In genomic region chr13:104229181-104229580, GRCm38 (mm10) we compare ENCODE assay signal across 8 mouse cellular contexts. TPM values are rescaled to one million over a fixed set of nuclear protein-coding genes. Genes with fewer than 3 reads are reported as not detected.
A peak's percentile ranks its signal among the peaks of the same experiment; 100 is the strongest.
DNase-seq lines count a peak whose midpoint lies in the region; TF ChIP-seq lines count a peak whose summit lies in the region.

No protein-coding gene starts in this region.

- 8% methylated on average over 15 of the region's 15 CpGs for WGBS in liver, adult 2 months

- H3K36me3 ChIP-seq in liver, adult 2 months (ENCODE audit: control insufficient read depth, insufficient read depth, low read length) = peaks cover 2% of the 10 kb centered on the region; the same call in 1 of the 2 replicates

- intact Hi-C loops in left cerebral cortex, postnatal 25 days (cut with DNase I) = loop anchor here (5.0 kb wide), 1 partner anchor 52 kb away; the partner anchor contains the start of genes Trappc13 and Trim23

- TF ChIP-seq POLR2A in liver, adult 2 months (IDR thresholded peaks at IDR 0.05; ENCODE audit: extremely low read depth, insufficient read depth, low read length) = no peak

- H3K9ac ChIP-seq in liver, adult 2 months (ENCODE audit: low read depth, low read length) = no peak overlapping the region

- H3K4me3 ChIP-seq in liver, adult 2 months (ENCODE audit: insufficient read depth, low read depth, low read length) = peak overlapping the region; percentile 91

- H3K27me3 ChIP-seq in liver, adult 2 months (ENCODE audit: control insufficient read depth, insufficient read depth, low read length) = no peaks in the 10 kb centered on the region

- TF ChIP-seq CTCF in liver, adult 2 months (IDR thresholded peaks at IDR 0.05; ENCODE audit: low read depth, low read length) = no peak

- no peaks in the 10 kb centered on the region; the same call in 1 of the 2 replicates for H3K79me2 ChIP-seq in liver, adult 2 months (ENCODE audit: control insufficient read depth, insufficient read depth, low read length)

- peak; percentile 52 for DNase-seq in embryo, embryonic 10 days (ENCODE audit: low spot score)
- no peak for DNase-seq in embryo, embryonic 9.5 days (ENCODE audit: extremely low spot score)
- peak; percentile 20 for DNase-seq in thymus, postnatal 0 days (ENCODE audit: low spot score)
- no peak for DNase-seq in thymus, postnatal 36 days
- no peak for DNase-seq in liver, adult 2 months (ENCODE audit: extremely low read depth, low read depth, low spot score)
- no peak for DNase-seq in frontal cortex, postnatal 25 days (ENCODE audit: low spot score in 2 of 2)
- no peak for DNase-seq in right cerebral cortex, postnatal 36 days (ENCODE audit: low spot score in 2 of 2)
- DNase-seq in left cerebral cortex, postnatal 25 days (ENCODE audit: low spot score in 2 of 2) = no peak

- H3K4me1 ChIP-seq in liver, adult 2 months (ENCODE audit: control insufficient read depth, insufficient read depth, low read length) = peaks cover 3% of the 10 kb centered on the region

- no peak overlapping the region for H3K27ac ChIP-seq in liver, adult 2 months (replicated peaks; ENCODE audit: insufficient read depth, low read depth, low read length)

RNA-seq across cellular contexts. Expression of gene Ppwd1, which starts 0.5 kb away (rescaled TPM):
- polyA plus RNA-seq in thymus, postnatal 0 days (2015; fragmentation: Nextera tagmentation; extraction: Ambion mirVana) = 16.7 and 17.1 TPM in 2 replicates
- total RNA-seq in liver, adult 2 months (2014; rRNA removed) = 9.5 and 11.2 TPM in 2 replicates
- polyA plus RNA-seq in liver, adult 2 months (2012; rRNA removed) = 0.90 and 1.0 TPM in 2 replicates
- total RNA-seq in left cerebral cortex, postnatal 25 days (2021) = 10 to 100 TPM; 12.6 to 14.4 TPM

RNA-seq across cellular contexts. Expression of gene Cenpk, which starts 0.8 kb away (rescaled TPM):
- polyA plus RNA-seq in thymus, postnatal 0 days (2015; fragmentation: Nextera tagmentation; extraction: Ambion mirVana) = 68.6 and 72.9 TPM in 2 replicates
- 1.3 and 1.5 TPM in 2 replicates for total RNA-seq in liver, adult 2 months (2014; rRNA removed)
- 0.12 and 0.27 TPM in 2 replicates for polyA plus RNA-seq in liver, adult 2 months (2012; rRNA removed)
- under 1 TPM; 0.69 to 0.94 TPM for total RNA-seq in left cerebral cortex, postnatal 25 days (2021)

RNA-seq across cellular contexts. Expression of gene Trim23, which starts 50.6 kb away (rescaled TPM):
- 15.0 and 15.6 TPM in 2 replicates for polyA plus RNA-seq in thymus, postnatal 0 days (2015; fragmentation: Nextera tagmentation; extraction: Ambion mirVana)
- total RNA-seq in liver, adult 2 months (2014; rRNA removed) = 14.4 and 19.5 TPM in 2 replicates
- 1.3 and 1.7 TPM in 2 replicates for polyA plus RNA-seq in liver, adult 2 months (2012; rRNA removed)
- 10 to 100 TPM; 54.5 to 55.4 TPM for total RNA-seq in left cerebral cortex, postnatal 25 days (2021)

RNA-seq across cellular contexts. Expression of gene Trappc13, which starts 50.9 kb away (rescaled TPM):
- 56.6 and 57.3 TPM in 2 replicates for polyA plus RNA-seq in thymus, postnatal 0 days (2015; fragmentation: Nextera tagmentation; extraction: Ambion mirVana)
- 23.6 and 26.3 TPM in 2 replicates for total RNA-seq in liver, adult 2 months (2014; rRNA removed)
- polyA plus RNA-seq in liver, adult 2 months (2012; rRNA removed) = 4.6 and 6.3 TPM in 2 replicates
- total RNA-seq in left cerebral cortex, postnatal 25 days (2021) = 10 to 100 TPM; 52.5 to 53.6 TPM

RNA-seq across cellular contexts. Expression of gene Adamts6, which starts 58.5 kb away (rescaled TPM):
- polyA plus RNA-seq in thymus, postnatal 0 days (2015; fragmentation: Nextera tagmentation; extraction: Ambion mirVana) = 1.8 and 2.1 TPM in 2 replicates
- 2.1 and 4.4 TPM in 2 replicates for total RNA-seq in liver, adult 2 months (2014; rRNA removed)
- polyA plus RNA-seq in liver, adult 2 months (2012; rRNA removed) = 0.25 and 0.75 TPM in 2 replicates
- total RNA-seq in left cerebral cortex, postnatal 25 days (2021) = 1 to 10 TPM; 3.1 to 4.4 TPM

Comparison
In these comparisons a context has a peak if more than half of its experiments do, and no peak if none do; other contexts are left out.
1. DNase-seq: peak in embryo, embryonic 10 days (single experiment) and thymus, postnatal 0 days (single experiment); none in embryo, embryonic 9.5 days (single experiment), thymus, postnatal 36 days (0 of 2), liver, adult 2 months (single experiment), frontal cortex, postnatal 25 days (0 of 2), right cerebral cortex, postnatal 36 days (0 of 2) and left cerebral cortex, postnatal 25 days (0 of 2).